Mouse (Mus musculus): ENCODE results near the gene Cenpv. TPM values are rescaled to one million over a fixed set of nuclear protein-coding genes. Genes with fewer than 3 reads are reported as not detected.

Cenpv gene
- total RNA-seq (2021), result 10 to 100 TPM; 16.8 to 20.0 TPM
- long read RNA-seq, experiment 1, transcript Cenpv-201 (5 exons, 1,032 nt), result major isoform, 36 of 38 reads
- long read RNA-seq, experiment 1, partial matches to known transcripts, result 0 of 38 reads
- long read RNA-seq, experiment 1, other reads (novel, unspliced or antisense), result 2 of 38 reads
- long read RNA-seq, experiment 2, transcript Cenpv-201 (5 exons, 1,032 nt), result major isoform, 27 of 28 reads
- long read RNA-seq, experiment 2, partial matches to known transcripts, result 0 of 28 reads
- long read RNA-seq, experiment 2, other reads (novel, unspliced or antisense), result 1 of 28 reads

- intact Hi-C loops (cut with DNase I), result no loop called here
These were observed at the start of gene Cenpv for GRCm38 (mm10) chr11:62539089-62539890. TSS of gene Cenpv (minus strand) at chr11:62539261.

DNA sequence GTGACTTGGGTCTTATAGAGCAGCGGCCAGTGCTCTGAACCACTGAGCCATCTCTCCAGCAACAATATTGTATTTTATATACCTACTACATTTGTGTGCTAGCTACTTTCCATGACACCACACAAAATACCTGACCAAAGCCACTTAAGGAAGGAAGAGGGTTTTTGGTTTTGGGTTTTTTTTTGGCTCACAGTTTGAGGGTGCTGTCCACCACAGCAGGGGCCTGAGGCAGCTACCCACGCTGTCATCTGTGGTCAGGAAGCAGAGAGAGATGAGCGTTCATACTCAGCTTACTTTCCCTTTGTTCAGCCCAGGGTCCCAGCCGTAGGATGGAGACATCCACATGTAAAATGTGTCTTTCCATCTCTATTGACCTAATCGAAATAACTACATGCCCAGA is 48.0 kb upstream of the Cenpv start:
- no peak for DNase-seq
- intact Hi-C loops (cut with DNase I), result no loop called here

More at GRCm38 (mm10) chr11:62539089-62539890, at the start of gene Cenpv:
- DNase-seq, result peak; percentile 81

DNA sequence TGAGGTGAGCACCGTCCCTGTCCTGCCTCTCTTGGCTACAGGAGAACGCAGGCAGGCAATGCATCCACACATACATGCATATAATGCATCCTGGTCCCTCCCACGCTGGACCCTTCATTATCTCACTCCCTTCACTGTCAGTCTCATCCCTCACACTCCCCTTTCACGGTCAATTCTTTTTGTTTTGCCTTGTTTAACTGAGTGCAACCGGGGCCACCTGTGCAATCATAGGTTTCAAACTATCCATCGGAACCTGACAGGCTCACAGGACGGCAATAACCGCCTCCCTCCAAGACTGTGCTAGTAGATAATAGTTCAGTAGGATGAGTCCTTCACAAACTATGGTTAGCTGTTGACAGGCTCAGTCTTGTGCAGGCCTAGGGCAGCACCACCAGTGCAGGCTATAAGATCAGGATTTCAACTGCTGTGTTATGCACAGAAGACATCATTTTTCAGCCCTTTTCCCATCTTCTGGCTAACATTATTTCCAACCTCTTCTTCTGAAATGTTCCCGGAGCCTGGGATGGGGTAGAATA is 45.7 kb upstream of the Cenpv start:
- intact Hi-C loops (cut with DNase I), result no loop called here
- no peak for DNase-seq

- no peak for DNase-seq
- intact Hi-C loops (cut with DNase I), result no loop called here
These were observed 44.0 kb upstream of the Cenpv start for GRCm38 (mm10) chr11:62583031-62583430.

DNA sequence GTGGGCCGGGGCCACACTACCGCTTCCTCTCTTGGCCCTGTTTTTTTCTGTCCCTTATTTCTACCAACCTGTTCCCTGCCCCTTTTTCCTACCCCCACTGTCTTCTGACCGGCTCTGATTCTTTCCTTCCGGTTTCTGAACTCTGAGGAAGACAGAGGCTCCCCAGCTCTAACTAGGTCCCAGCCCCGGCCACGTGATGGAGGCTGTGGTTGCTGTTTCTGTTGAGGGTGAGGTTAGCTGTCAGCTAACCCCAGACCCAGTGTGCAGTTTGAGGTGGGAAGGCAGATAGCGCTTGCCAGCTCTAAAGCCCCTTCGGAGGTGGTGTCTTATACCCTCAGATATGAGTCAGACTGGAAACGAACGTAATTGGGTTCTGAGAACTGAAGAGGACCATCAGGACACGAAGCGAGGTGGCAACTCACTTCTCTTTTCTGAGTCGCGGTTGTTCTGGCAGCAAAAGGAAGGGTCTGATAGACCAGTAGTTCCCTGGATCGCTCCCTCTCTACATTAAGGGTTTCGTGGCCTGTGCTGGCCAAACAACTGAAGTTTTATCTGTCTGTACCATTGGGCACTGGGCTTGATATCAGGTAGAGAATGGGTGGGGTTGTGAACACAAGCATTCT is 37.6 kb upstream of the Cenpv start:
- peak; percentile 25 to 29 for DNase-seq
- intact Hi-C loops (cut with DNase I), result no loop called here

GRCm38 (mm10) chr11:62575659-62576438 is 36.8 kb upstream of the Cenpv start:
- intact Hi-C loops (cut with DNase I), result loop anchor here (2.0 kb wide), 2 partner anchors 21 to 179 kb away; no protein-coding TSS in a partner anchor

GRCm38 (mm10) chr11:62575297-62575658 is 36.2 kb upstream of the Cenpv start:
- intact Hi-C loops (cut with DNase I), result loop anchor here (2.0 kb wide), 2 partner anchors 20 to 178 kb away; no protein-coding TSS in a partner anchor
- DNase-seq, result peak; percentile 87 to 93

More at GRCm38 (mm10) chr11:62575659-62576438, 36.8 kb upstream of the Cenpv start:
- peak; percentile 38 to 44 for DNase-seq

DNA sequence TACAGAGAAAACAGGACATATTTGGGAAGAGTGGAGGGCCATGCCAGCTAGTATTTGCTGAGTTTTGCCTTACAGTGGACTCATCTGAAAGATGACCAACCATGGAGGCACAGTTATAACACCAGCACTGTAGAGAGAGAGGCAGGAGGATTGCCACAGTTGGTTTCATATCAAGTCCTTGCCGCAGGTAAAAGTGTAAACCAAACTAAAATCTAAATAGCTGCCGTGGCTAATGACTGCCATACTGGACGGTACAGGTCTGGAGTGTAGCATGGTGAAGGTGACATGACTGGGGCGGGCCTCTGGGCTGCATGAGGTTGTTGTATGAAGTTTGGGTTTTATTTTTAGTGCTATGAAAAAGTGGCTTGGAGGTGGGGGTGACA is 35.6 kb upstream of the Cenpv start:
- DNase-seq, result no peak
- intact Hi-C loops (cut with DNase I), result loop anchor here (2.0 kb wide), 2 partner anchors 20 to 178 kb away; no protein-coding TSS in a partner anchor

DNA sequence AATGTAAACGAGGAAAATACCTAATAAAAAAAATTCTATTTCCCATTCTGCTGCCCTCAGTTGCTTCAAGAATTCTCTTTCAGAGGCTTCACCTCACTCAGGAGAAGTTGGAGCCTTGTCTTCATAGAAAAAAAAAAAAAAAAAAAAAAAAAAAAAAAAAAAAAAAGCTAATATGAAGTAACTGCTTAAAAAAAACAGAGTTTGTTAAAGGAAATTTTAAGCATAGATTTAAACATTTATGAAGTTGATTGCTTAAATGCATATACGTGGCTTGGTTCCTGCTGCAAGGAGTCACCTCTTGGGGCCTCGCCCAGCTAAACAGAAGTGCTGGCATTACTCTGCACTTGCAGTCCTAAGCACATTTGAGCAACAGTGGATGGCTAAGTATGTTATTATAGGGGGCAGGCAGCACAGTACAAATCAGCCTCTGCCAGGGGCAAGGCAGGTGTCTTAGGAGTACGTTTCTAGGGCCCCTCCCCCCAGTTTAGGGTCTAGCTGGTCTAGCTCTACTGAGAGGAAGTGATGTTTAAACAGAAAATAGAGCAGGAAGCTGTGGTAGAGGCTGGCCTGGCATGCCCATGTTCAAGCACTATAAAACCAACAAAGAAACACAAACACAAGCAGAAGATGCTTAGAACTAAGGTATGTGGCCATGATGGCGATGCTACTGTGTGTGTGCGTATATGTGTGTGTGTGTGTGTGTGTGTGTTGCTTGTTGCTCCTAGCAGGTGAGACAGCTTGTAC is 35.1 kb upstream of the Cenpv start, which contains the start of gene Trpv2:
Gene Trpv2 (plus strand): TSS at position 528 of the 744 bp plus-strand sequence.
- DNase-seq, result no peak
- intact Hi-C loops (cut with DNase I), result loop anchor here (2.0 kb wide), 2 partner anchors 19 to 177 kb away; no protein-coding TSS in a partner anchor

DNA sequence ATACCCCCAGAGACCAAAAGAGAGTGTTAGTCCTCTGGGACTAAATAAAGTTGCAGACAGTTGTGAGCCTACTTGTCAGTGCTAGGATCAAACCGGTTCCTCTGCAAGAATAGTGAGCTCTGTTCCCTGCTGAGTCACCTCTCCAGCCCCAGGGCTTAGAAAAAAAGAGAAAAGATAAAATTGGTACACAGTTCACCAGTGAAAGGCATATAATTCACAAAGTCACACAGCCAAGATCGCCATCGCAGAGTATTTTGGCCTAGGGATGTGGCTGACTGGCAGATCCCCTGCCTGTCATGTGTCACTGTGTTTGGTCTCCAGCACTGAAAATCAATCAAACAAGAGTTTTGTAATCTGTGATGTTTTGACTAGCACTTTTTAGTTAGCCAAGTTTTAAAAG is 29.2 kb upstream of the Cenpv start:
- no peak for DNase-seq
- intact Hi-C loops (cut with DNase I), result no loop called here

GRCm38 (mm10) chr11:62566211-62566610 is 27.1 kb upstream of the Cenpv start:
- intact Hi-C loops (cut with DNase I), result no loop called here
- peak; percentile 19 to 29 for DNase-seq

GRCm38 (mm10) chr11:62565747-62566146 is 26.7 kb upstream of the Cenpv start:
- no peak for DNase-seq
- intact Hi-C loops (cut with DNase I), result no loop called here

DNA sequence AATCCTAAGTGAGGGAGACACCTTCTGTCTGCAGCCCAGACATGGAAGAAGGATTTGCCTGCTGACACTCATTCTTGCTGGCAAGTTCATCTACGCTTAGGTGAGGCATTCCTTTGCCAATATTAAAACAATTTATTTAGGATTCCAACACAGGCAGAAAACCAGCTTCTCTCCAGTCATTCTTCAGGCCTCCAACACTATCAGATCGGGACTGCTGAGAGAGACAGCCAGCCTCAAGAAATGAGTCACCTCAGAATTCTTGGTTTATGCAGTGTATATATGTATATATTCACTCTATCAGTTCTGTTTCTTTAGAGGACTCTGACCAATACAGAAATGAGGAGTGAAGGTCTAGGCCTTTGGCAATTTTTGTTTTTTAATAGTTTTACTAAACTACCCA is 24.5 kb upstream of the Cenpv start:
- intact Hi-C loops (cut with DNase I), result no loop called here
- DNase-seq, result no peak

GRCm38 (mm10) chr11:62560463-62561016 is 21.5 kb upstream of the Cenpv start:
- intact Hi-C loops (cut with DNase I), result no loop called here
- peak; percentile 22 to 26 for DNase-seq

GRCm38 (mm10) chr11:62558961-62559646 is 20.0 kb upstream of the Cenpv start:
- DNase-seq, result peak; percentile 58 to 59

DNA sequence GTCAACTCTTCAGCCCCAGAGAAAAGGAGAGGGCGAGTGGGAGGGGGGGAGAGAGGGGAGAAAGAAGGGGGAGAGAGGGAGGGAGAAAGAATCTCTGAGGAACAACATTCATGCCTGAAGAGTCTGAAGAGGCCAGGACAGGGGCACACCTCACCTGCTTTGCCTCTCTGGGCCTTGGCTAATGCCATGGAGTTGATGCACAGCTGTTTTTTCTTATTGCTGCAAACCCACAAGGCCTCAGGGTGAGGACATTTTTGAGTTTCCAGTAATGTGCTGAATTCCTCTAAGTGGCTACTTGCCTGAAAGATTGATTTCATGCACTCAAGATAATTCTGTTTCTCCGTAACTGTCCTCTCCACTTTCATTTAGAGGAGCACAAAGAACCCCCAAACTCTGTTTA is 19.1 kb upstream of the Cenpv start:
- intact Hi-C loops (cut with DNase I), result no loop called here
- DNase-seq, result no peak

More at GRCm38 (mm10) chr11:62558961-62559646, 20.0 kb upstream of the Cenpv start:
- intact Hi-C loops (cut with DNase I), result no loop called here

DNA sequence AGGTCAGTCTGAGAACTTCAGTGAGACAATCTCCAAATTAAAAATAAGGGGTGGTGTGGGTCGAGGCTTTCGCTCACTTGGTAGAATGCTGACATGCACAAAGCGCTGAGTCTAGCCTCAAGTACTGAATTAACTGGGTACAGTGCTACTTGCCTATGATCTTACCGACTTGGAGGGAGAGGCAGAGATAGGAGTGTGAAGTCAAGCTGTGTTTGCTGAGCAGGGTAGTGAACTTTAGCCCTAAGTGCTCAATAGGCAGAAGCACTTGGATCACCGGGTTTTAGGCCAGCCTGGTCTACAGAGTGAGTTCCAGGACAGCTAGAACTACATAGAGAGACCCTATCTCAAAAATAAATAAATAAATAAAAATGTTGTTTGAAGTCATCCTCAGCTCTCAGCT is 18.1 kb upstream of the Cenpv start:
- intact Hi-C loops (cut with DNase I), result no loop called here
- DNase-seq, result no peak

GRCm38 (mm10) chr11:62555896-62556412 is 16.9 kb upstream of the Cenpv start:
- intact Hi-C loops (cut with DNase I), result loop anchor here (2.0 kb wide), 1 partner anchor 19 kb away; the partner anchor contains the start of gene Trpv2
- DNase-seq, result no peak
